Mouse (Mus musculus) cerebral cortex, adult 2 months (tissue): ENCODE measurements around the gene Txndc12.

Source experiments
- WGBS: fragments of 180-500 bp; shearing (Covaris S2); methylation state at CpG from one replicate; pipeline ENCODE4 v1.1.7; 2018; 5-methylcytosine and 5-hydroxymethylcytosine counted together

Gene Txndc12

GRCm38 (mm10) chr4:108847715-108848504 is 13.5 kb downstream of the Txndc12 start, which contains the start of gene Kti12:
TSS of gene Kti12 (plus strand) at chr4:108847785.
- under 1% methylated on average over 77 of the region's 77 CpGs for WGBS

- 11% methylated on average over 20 of the region's 20 CpGs for WGBS
Measured at GRCm38 (mm10) chr4:108848505-108848848, 14.1 kb downstream of the Txndc12 start, which contains the start of gene A730015C16Rik. TSS of gene A730015C16Rik (minus strand) at chr4:108848619.

GRCm38 (mm10) chr4:108866806-108867205 is 32.4 kb downstream of the Txndc12 start:
- 90% methylated on average over 7 of the region's 7 CpGs for WGBS

- WGBS = 32% methylated on average over 10 of the region's 10 CpGs
Measured at GRCm38 (mm10) chr4:108869730-108870374, 35.5 kb downstream of the Txndc12 start.

- 92% methylated on average over 5 of the region's 5 CpGs for WGBS
Measured at GRCm38 (mm10) chr4:108873746-108874145, 39.3 kb downstream of the Txndc12 start.

GRCm38 (mm10) chr4:108877901-108878300 is 43.5 kb downstream of the Txndc12 start:
- WGBS = 87% methylated on average over 6 of the region's 6 CpGs

GRCm38 (mm10) chr4:108878963-108879822 is 44.8 kb downstream of the Txndc12 start, which contains the start of gene Rab3b:
TSS of gene Rab3b (plus strand) at chr4:108879063.
- under 1% methylated on average over 46 of the region's 46 CpGs for WGBS

- WGBS = 74% methylated on average over 13 of the region's 13 CpGs
Measured at GRCm38 (mm10) chr4:108883815-108884214, 49.4 kb downstream of the Txndc12 start.

- WGBS = 85% methylated on average over 4 of the region's 4 CpGs
Measured at GRCm38 (mm10) chr4:108887456-108887855, 53.1 kb downstream of the Txndc12 start.

GRCm38 (mm10) chr4:108890876-108891275 is 56.5 kb downstream of the Txndc12 start:
- WGBS = 58% methylated on average over 6 of the region's 6 CpGs

GRCm38 (mm10) chr4:108900421-108900820 is 66.0 kb downstream of the Txndc12 start:
- 81% methylated on average over 7 of the region's 7 CpGs for WGBS

GRCm38 (mm10) chr4:108902886-108903285 is 68.5 kb downstream of the Txndc12 start:
- WGBS = 94% methylated on average over 9 of the region's 9 CpGs

- 94% methylated on average over 9 of the region's 9 CpGs for WGBS
Measured at GRCm38 (mm10) chr4:108903346-108903745, 68.9 kb downstream of the Txndc12 start.

GRCm38 (mm10) chr4:108904076-108904475 is 69.7 kb downstream of the Txndc12 start:
- WGBS = 68% methylated on average over 6 of the region's 6 CpGs

- WGBS = 89% methylated on average over 10 of the region's 10 CpGs
Measured at GRCm38 (mm10) chr4:108904790-108905189, 70.4 kb downstream of the Txndc12 start.

GRCm38 (mm10) chr4:108905859-108906258 is 71.5 kb downstream of the Txndc12 start:
- WGBS = 18% methylated on average over 6 of the region's 6 CpGs

GRCm38 (mm10) chr4:108909872-108910425 is 75.5 kb downstream of the Txndc12 start:
- WGBS = 43% methylated on average over 8 of the region's 8 CpGs
